Mouse (Mus musculus) MEL (cell line): ENCODE data around the gene Igsf6.

ENCODE experiments used
- CTCF ChIP-seq, 3 experiments: IDR thresholded peaks in 2 of 3; conservative IDR thresholded peaks in 1 of 3; 2 replicates each; pipeline ENCODE4 v1.5.1; 2011 to 2012; ENCODE audit warnings: low read length in 3 of 3, low read depth in 2 of 3, mild to moderate bottlenecking in 2 of 3, improper control_type of control experiment in 1 of 3, inconsistent platforms in 1 of 3, mixed read lengths in 1 of 3, moderate library complexity in 1 of 3; ENCODE audit not compliant: control insufficient read depth in 1 of 3, insufficient read depth in 1 of 3, poor library complexity in 1 of 3, severe bottlenecking in 1 of 3
- GATA1 ChIP-seq: IDR thresholded peaks from 2 replicates; pipeline ENCODE4 v1.6.1; 2011; ENCODE audit warnings: low read depth, low read length, improper control_type of control experiment
- HCFC1 ChIP-seq: IDR thresholded peaks from 2 replicates; pipeline ENCODE4 v1.6.1; 2012; ENCODE audit warnings: low read depth, mild to moderate bottlenecking, inconsistent platforms, low read length, improper control_type of control experiment, moderate library complexity
- MXI1 ChIP-seq: IDR thresholded peaks from 2 replicates; pipeline ENCODE4 v1.6.1; 2011; ENCODE audit warnings: mild to moderate bottlenecking, low read depth, low read length, improper control_type of control experiment
- SIN3A ChIP-seq: IDR thresholded peaks from 2 replicates; pipeline ENCODE4 v1.6.1; 2012; ENCODE audit warnings: low read length, improper control_type of control experiment, inconsistent platforms
- TAL1 ChIP-seq: IDR thresholded peaks from 2 replicates; pipeline ENCODE4 v1.6.1; 2012; ENCODE audit warnings: mild to moderate bottlenecking, inconsistent platforms, low read length, moderate library complexity, mixed read lengths
- TCF12 ChIP-seq: IDR thresholded peaks from 2 replicates; pipeline ENCODE4 v1.6.1; 2014; ENCODE audit warnings: low read depth, mild to moderate bottlenecking, inconsistent platforms, low read length, improper control_type of control experiment, moderate library complexity
- UBTF ChIP-seq: IDR thresholded peaks from 2 replicates; pipeline ENCODE4 v1.6.1; 2012; ENCODE audit warnings: low read depth, mild to moderate bottlenecking, inconsistent platforms, low read length, improper control_type of control experiment, moderate library complexity, borderline replicate concordance; ENCODE audit not compliant: insufficient read depth

DNA sequence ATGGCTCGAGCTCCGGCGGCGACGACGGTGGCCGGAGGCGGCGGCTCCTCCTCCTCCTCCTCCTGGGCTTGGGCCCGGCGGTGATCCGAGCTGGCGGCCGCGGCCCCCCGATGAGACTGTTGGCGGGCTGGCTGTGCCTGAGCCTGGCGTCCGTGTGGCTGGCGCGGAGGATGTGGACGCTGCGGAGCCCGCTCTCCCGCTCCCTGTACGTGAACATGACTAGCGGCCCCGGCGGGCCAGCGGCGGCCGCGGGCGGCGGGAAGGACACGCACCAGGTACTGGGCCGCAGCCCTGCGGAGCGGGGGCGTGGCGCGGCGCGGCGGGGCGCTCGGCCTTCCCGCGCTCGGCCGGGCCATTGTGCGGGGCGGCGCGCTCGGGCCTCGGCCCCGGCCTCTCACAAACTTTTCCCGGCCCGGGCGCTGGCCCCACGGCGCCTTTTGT lies 39.7 kb downstream of the Igsf6 start:
- TF ChIP-seq TAL1 (no peak), GATA1 (no peak), SIN3A (no peak), TCF12 (no peak), UBTF (0 out of 2 replicates have a peak, but pooled peaks have one; percentile 52), CTCF (IDR thresholded peaks at IDR 0.05 in 2 of 3, conservative IDR thresholded peaks at IDR 0.05 in 1 of 3; ENCODE audit: control insufficient read depth in 1 of 3, insufficient read depth in 1 of 3, low read depth in 2 of 3, low read length in 3 of 3, poor library complexity in 1 of 3, severe bottlenecking in 1 of 3) (no peak), HCFC1 (no peak), MXI1 (no peak; the same call in 1 of the 2 replicates)
